In genomic region chr2:38192007-38192406, GRCm38 (mm10) we compare ENCODE assay signal across 14 mouse cellular contexts.
"Had no signal": no experiment of that assay in that cellular context is flagged by ENCODE, and none has a peak within 500 bp of the region (broad histone marks: within the 10 kb centered on the region; RNA-seq: fewer than 3 reads in every experiment).

No protein-coding gene starts in this region.

- H3K9ac ChIP-seq: limb, embryonic 12.5 days; lung, embryonic 15.5 days; neural tube, embryonic 12.5 days had no signal

- DNase-seq: kidney, adult 11 months; kidney, adult 9 months; kidney, postnatal 36 days; layer of hippocampus, adult 9-11 months; layer of hippocampus, postnatal 36 days; lung, postnatal 14 days; midbrain, embryonic 14.5 days; right cerebral cortex, postnatal 14 days; thymus, adult 18-20 months; thymus, postnatal 14 days had no signal

- H3K4me3 ChIP-seq: limb, embryonic 12.5 days; lung, embryonic 15.5 days; neural tube, embryonic 12.5 days had no signal

- H3K27ac ChIP-seq: kidney, postnatal 0 days; limb, embryonic 12.5 days; lung, embryonic 15.5 days; neural tube, embryonic 12.5 days had no signal

- H3K4me1 ChIP-seq: neural tube, embryonic 12.5 days had no signal

- H3K4me2 ChIP-seq: limb, embryonic 12.5 days; lung, embryonic 15.5 days; neural tube, embryonic 12.5 days had no signal

- H3K9me3 ChIP-seq: limb, embryonic 12.5 days; lung, embryonic 15.5 days; neural tube, embryonic 12.5 days had no signal

- H3K27me3 ChIP-seq: limb, embryonic 12.5 days; lung, embryonic 15.5 days; neural tube, embryonic 12.5 days had no signal

- H3K36me3 ChIP-seq: limb, embryonic 12.5 days; lung, embryonic 15.5 days; neural tube, embryonic 12.5 days had no signal
